Mouse (Mus musculus) myocyte (in vitro differentiated cells): ENCODE results near the gene Cenpf.

Experiments
- MAX ChIP-seq: IDR thresholded peaks from one replicate; pipeline ENCODE4 v1.6.1; 2011; ENCODE audit warnings: low read depth, mild to moderate bottlenecking, control low read depth
- POLR2A ChIP-seq: IDR thresholded peaks from one replicate; pipeline ENCODE4 v1.6.1; 2011; ENCODE audit warnings: low read depth, mild to moderate bottlenecking, control low read depth, moderate library complexity; ENCODE audit not compliant: insufficient read length
- USF1 ChIP-seq: IDR thresholded peaks from one replicate; pipeline ENCODE4 v1.6.1; 2011; ENCODE audit warnings: low read depth, mild to moderate bottlenecking, control low read depth, moderate library complexity

- TF ChIP-seq POLR2A, result no peak
- no peak for TF ChIP-seq MAX
- no peak for TF ChIP-seq USF1
Observed at GRCm38 (mm10) chr1:189611775-189612174, 76.1 kb downstream of the Cenpf start.
